Mouse (Mus musculus) T-cell, adult 2 months (primary cell): ENCODE results near the gene 6820408C15Rik.

Experiments
- DNase-seq: peaks from one replicate; pipeline ENCODE4 v3.0.0; 2022; ENCODE audit warnings: low spot score

The 6820408C15Rik gene

GRCm38 (mm10) chr2:152415287-152415686 is at the start of gene 6820408C15Rik:
TSS of gene 6820408C15Rik (plus strand) at chr2:152415587.
- DNase-seq: no peak

GRCm38 (mm10) chr2:152367917-152368316 is 47.5 kb upstream of the 6820408C15Rik start:
- DNase-seq: no peak

DNA sequence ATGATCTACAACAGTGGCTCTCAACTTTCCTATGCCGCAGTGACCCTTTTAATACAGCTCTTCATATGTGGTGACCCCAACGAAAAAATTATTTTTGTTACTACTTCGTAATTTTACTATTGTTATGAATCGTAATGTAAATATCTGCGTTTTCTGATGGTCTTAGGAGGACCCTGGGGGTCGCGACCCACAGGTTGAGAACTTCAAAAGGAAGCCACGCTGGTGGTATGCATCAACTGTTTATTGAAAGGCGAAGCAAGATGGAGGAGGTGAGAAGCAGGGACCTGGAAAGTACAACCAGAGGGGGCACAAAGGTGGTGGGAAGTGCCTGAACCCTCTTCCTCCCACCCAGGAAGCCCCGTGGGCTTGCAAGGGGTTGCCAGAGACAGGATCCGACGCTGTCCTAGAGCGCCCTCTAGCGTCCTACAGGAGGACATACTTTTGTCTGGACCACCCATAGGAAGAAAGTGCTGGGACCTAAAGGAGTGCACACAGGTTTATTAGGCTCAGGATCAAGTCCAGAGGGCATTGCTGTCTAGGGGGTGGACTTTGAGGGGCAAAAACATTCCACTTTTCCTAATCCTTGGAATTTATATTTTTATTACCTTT is 46.8 kb upstream of the 6820408C15Rik start:
- DNase-seq: peak; percentile 70

DNA sequence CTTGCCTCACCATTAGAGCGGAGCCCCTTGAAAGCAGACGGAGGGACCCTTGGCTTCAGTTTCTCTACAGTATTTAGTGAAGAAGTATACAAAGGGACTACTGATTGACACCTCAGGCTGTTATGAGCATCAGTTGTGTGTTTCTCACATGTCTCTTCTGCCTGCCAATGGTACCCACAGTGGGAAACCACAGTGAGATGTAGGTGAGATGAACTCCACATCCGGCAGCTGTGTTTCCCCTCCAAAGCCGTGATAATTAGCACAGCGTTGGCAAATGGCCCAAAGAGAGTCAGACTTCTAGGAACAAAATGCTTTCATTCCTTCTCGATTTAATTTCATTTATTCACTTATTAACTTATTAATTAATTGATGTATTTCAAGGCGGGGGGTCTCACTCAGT is 43.3 kb upstream of the 6820408C15Rik start:
- DNase-seq: peak; percentile 75

- no peak for DNase-seq
These were observed 42.7 kb upstream of the 6820408C15Rik start for GRCm38 (mm10) chr2:152372661-152373060.

GRCm38 (mm10) chr2:152373547-152373946 is 41.8 kb upstream of the 6820408C15Rik start:
- DNase-seq: no peak

DNA sequence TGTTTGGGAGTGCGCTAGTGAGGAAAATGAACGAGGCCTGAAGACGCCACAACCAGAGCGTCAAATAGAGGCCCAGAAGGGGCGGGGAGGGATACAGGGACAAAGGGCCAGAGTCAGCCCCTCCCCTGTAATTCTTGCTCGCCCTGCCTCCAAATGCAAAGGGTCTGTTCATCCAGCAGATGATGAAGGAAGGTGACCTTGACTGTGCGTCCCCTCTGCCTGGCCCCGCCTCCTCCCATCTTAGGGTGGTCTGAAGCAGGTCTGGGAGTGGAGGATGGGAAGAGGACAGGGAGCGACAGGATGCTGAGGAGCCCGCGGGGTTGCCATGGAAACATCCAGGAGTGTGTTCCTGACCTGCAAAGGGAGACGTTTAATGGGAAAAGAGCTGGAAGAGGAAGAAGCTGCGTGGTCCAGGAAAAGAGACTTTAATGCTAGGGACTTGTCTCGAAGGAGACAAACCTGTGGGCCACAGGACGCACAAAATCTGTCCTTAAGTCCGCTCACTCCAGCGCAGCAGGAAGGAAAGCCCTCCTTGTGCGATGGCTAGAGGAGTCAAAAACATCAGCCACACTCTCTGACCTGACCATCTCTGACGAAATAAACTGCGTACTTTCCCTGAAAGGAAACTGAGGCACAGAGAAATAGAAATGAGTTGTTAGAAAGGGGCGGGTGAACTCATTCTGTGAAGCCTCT is 39.6 kb upstream of the 6820408C15Rik start:
- no peak for DNase-seq

DNA sequence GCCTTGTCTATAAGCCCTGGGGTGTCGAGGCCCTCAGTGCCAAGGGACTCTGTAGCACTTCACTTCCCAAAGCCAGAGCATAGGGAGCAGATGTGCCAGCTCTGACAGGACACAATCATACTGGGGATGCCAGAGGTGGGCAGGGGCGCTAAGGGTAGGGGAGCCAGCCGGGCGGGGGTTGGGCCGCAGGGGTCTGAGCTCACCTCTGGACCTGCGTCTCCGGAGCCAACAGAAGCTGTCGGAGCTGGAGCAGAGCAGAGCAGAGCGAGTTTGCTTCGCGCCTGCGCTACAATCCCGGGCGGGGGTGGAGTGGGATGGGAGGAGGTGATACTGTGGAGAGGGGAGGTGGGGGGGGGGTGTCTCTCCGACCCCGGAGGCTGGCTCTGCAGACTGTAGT is 39.0 kb upstream of the 6820408C15Rik start, which contains the start of gene Nrsn2:
TSS of gene Nrsn2 (minus strand) at position 294 of the 397 bp plus-strand sequence.
- no peak for DNase-seq

- DNase-seq: no peak
These were observed 31.2 kb upstream of the 6820408C15Rik start for GRCm38 (mm10) chr2:152384191-152384590.

- peak; percentile 45 for DNase-seq
These were observed 22.6 kb upstream of the 6820408C15Rik start for GRCm38 (mm10) chr2:152392786-152393185.

DNA sequence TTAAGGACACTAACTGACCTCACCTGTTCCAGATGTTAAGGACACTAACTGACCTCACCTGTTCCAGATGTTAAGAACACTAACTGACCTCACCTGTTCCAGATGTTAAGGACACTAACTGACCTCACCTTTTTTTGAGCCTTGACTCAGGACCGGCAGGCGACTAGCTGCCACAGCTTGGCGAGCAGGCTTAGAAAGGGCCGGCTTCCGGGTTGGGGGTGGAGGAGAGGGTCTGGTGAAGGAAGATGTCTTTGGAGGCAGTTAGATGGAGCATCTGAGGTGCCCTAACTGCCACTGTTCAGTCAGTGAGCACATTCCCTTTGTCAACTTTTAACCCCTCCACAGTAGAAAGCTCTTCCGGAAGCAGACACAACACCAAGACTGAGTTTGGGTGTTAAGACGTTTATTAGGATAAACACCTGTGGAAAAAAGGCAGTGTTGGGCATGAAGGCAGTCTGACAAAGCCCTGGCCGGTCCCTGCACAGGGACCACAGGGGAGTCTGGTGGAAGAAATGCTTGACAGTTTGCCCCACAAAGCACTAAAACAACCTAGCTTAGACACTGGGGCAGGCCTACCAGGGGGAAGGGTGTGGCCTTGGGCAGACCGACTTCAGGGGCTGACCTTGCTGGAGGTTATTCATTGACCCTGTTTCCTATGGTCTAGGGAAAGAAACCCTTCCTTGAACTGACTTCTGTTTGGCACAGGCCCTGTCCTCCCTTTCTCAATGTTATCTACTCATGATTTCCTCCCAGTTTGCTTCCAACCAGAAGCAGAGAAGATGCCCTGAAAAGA is 22.0 kb upstream of the 6820408C15Rik start:
- DNase-seq: no peak

- no peak for DNase-seq
These were observed 20.0 kb upstream of the 6820408C15Rik start for GRCm38 (mm10) chr2:152395271-152395920.

GRCm38 (mm10) chr2:152396110-152397003 is 19.0 kb upstream of the 6820408C15Rik start:
- peak; percentile 56 for DNase-seq

GRCm38 (mm10) chr2:152397004-152397589 is 18.3 kb upstream of the 6820408C15Rik start:
- DNase-seq: peak; percentile 56

DNA sequence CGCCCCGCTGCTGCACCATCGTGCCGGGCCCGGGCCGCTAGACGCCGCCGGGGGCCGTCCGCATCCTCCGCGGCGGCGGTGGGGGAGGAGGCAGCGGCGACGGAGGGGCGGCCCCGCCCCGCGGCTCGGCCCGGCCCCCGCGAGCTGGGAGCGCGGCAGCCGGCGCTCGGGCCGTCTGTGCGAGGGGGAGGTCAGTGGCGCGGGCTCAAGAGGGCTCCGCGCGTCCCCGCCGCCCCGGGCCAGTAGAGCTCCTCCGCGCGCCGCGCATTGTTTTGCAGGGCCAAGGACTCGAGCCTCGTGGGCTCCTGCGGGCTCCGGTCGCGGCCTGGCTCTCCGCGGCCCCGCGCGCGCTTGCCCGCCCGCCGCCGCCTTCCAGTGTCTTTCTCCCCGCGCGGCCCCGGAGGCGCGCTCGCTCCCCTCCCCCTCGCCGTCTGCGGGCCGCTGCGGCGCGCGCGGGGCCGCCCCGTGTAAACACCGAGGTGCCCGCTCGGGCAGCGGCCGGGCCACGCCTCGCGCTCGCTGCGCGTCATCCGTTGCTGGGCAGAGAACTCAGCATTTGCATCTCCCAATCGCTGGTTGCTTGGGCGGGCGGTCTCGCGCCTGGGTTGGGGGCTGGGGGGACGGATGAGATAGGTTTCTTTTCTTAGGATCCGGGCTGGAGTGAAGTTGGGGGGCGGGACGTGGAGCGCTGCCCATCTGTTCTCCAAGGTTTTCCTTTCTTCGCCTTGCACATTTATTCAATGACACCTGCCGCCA is 17.5 kb upstream of the 6820408C15Rik start, which contains the start of gene Sox12:
TSS of gene Sox12 (minus strand) at position 384 of the 756 bp plus-strand sequence.
- peak; percentile 89 for DNase-seq

DNA sequence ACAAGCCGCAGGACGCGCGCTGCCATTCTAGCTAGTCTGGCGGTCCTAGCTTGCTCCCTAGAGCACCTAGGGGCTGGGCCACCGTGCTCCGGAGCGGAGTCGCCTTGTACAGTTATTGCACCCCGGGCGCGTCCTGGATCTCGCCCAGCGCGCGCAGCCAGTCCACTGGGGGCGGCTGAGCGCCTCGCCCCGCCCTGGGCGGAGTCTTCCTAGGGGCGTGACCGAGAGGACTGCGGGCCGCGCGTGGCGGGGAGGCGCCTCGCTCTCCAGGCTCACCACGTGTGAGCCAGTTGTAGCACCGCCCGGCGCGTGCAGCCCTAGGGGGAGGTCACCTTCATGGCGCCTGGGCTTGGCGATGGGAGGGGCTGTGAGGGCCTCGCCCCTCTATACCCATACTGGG is 16.7 kb upstream of the 6820408C15Rik start:
- peak; percentile 85 for DNase-seq

DNA sequence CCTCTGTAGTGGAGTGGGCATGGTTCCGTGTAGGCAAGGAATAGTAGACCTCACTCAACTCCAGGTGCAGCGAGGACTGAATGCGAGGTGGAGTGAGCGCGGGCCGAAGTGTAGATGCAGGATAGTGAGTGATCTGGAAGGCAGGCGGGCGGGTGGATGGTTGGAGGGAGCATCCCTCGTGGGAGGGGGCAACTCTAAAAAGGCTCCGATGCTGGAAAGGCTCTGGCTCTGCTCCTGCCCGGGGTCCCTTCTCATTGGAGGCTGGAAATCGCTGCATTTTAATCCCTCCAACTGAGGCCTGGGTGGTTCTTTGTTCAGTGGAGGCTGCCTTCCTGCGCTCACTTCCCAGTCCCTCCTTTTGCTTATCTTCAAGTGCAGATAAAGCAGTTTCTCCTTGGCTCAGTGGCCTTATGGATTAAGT is 16.3 kb upstream of the 6820408C15Rik start:
- DNase-seq: no peak

GRCm38 (mm10) chr2:152406126-152406525 is 9.3 kb upstream of the 6820408C15Rik start:
- peak; percentile 72 for DNase-seq

DNA sequence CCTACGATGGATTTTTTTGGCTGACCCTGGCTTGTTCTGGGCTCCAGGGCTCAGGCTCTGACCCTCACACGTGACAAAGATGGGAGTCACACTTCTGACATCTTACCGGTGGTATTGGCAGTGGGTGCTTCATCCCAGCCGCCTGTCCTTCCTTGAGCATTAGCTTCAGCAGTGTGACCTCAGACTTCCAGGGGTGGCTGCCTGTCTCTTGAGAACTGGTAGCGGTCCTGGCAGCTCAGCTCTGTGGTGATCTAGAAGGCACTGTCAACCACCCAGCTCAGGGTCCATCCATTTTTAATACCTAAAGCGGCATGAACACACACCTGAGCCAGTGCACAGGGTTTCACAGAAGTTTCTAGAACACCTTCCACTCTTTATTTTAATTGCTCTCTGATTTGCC is 5.6 kb upstream of the 6820408C15Rik start:
- no peak for DNase-seq

- DNase-seq: no peak
These were observed 4.4 kb upstream of the 6820408C15Rik start for GRCm38 (mm10) chr2:152410971-152411371.
